Mouse (Mus musculus) T-helper 1 cell (primary cell): ENCODE measurements around the gene Cadm2.

ENCODE experiments used
- in situ Hi-C: fragments of 300-600 bp; cut with MboI, MseI; formaldehyde crosslinking; loops from one replicate; pipeline ENCODE4 v1.15.1; 2025; ENCODE audit warnings: high pct_unique_total_duplicates

Gene Cadm2

GRCm38 (mm10) chr16:66959146-66959545 lies 661.6 kb downstream of the Cadm2 start:
- in situ Hi-C loops: no loop called here

- in situ Hi-C loops: no loop called here
Observed at GRCm38 (mm10) chr16:66955876-66956275, 664.8 kb downstream of the Cadm2 start.

- in situ Hi-C loops: no loop called here
Observed at GRCm38 (mm10) chr16:66936332-66936731, 684.4 kb downstream of the Cadm2 start.

GRCm38 (mm10) chr16:66925517-66925916 lies 695.2 kb downstream of the Cadm2 start:
- in situ Hi-C loops: no loop called here

- in situ Hi-C loops: no loop called here
Observed at GRCm38 (mm10) chr16:66922753-66923152, 698.0 kb downstream of the Cadm2 start.

GRCm38 (mm10) chr16:66921414-66921915 lies 699.2 kb downstream of the Cadm2 start:
- in situ Hi-C loops: no loop called here

GRCm38 (mm10) chr16:66919889-66920402 lies 700.8 kb downstream of the Cadm2 start:
- in situ Hi-C loops: no loop called here

GRCm38 (mm10) chr16:66901801-66902200 lies 718.9 kb downstream of the Cadm2 start:
- in situ Hi-C loops: no loop called here

GRCm38 (mm10) chr16:66900664-66901063 lies 720.0 kb downstream of the Cadm2 start:
- in situ Hi-C loops: no loop called here

GRCm38 (mm10) chr16:66892359-66892758 lies 728.3 kb downstream of the Cadm2 start:
- in situ Hi-C loops: no loop called here

- in situ Hi-C loops: no loop called here
Observed at GRCm38 (mm10) chr16:66891559-66892247, 729.0 kb downstream of the Cadm2 start.

- in situ Hi-C loops: no loop called here
Observed at GRCm38 (mm10) chr16:66889907-66890306, 730.8 kb downstream of the Cadm2 start.

GRCm38 (mm10) chr16:66882597-66882996 lies 738.1 kb downstream of the Cadm2 start:
- in situ Hi-C loops: no loop called here

GRCm38 (mm10) chr16:66871201-66871600 lies 749.5 kb downstream of the Cadm2 start:
- in situ Hi-C loops: no loop called here

- in situ Hi-C loops: no loop called here
Observed at GRCm38 (mm10) chr16:66851047-66851446, 769.7 kb downstream of the Cadm2 start.

GRCm38 (mm10) chr16:66824866-66825265 lies 795.8 kb downstream of the Cadm2 start:
- in situ Hi-C loops: no loop called here

GRCm38 (mm10) chr16:66811495-66811894 lies 809.2 kb downstream of the Cadm2 start:
- in situ Hi-C loops: no loop called here

- in situ Hi-C loops: no loop called here
Observed at GRCm38 (mm10) chr16:66798204-66798603, 822.5 kb downstream of the Cadm2 start.

GRCm38 (mm10) chr16:66793067-66793466 lies 827.6 kb downstream of the Cadm2 start:
- in situ Hi-C loops: no loop called here

- in situ Hi-C loops: no loop called here
Observed at GRCm38 (mm10) chr16:66771883-66772282, 848.8 kb downstream of the Cadm2 start.

GRCm38 (mm10) chr16:66769545-66769944 lies 851.2 kb downstream of the Cadm2 start:
- in situ Hi-C loops: no loop called here

GRCm38 (mm10) chr16:66768684-66769389 lies 851.9 kb downstream of the Cadm2 start:
- in situ Hi-C loops: no loop called here
